Mouse (Mus musculus): Measurements from ENCODE around the gene Vmn1r67.

Vmn1r67 gene

GRCm38 (mm10) chr7:10443031-10443430 is at the start of gene Vmn1r67:
Gene Vmn1r67 (plus strand): TSS chr7:10443331.
- no peak for DNase-seq

GRCm38 (mm10) chr7:10458166-10458565 is 15.0 kb downstream of the Vmn1r67 start:
- no peak for DNase-seq

- DNase-seq = no peak
These were observed 36.7 kb downstream of the Vmn1r67 start for GRCm38 (mm10) chr7:10479813-10480212.

GRCm38 (mm10) chr7:10480588-10481233 is 37.6 kb downstream of the Vmn1r67 start:
- DNase-seq = no peak

DNA sequence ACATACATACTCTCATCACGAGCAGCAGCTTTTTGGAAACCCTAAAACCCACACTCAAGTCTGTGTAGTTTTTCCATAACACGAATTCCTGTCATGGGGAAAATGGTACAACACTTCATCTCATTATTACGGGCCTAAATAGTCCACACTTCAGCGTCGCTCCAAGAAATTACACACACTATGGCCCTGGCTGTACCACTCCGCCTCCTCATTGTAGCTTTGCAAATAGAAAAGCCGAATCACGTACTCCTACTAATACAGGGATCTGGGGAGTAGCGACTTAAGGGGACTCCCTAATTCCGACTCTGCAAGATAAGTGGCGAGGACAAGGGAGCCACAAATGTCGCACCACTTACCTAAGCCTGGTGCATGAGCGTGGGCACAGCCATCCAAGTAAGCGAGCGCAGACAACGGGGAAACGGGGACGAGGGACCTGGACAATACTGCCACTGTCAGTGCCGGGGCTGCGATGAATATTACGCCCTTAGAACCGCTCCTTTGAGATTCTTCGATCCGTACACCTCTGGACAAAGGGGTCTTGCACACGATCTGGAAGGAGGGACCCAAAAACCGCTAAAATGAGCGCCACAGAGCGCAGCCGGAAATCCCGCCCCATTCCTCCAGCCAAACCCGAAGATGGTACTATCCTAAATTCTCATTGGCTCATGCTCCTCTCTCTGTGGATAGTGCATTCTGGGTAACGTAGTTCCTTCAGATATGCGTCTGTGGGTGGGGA is 51.8 kb downstream of the Vmn1r67 start, which contains the start of gene Zik1:
Gene Zik1, minus strand, starts transcription at position 609 of the 736 bp plus-strand sequence.
- peak; percentile 55 to 76 for DNase-seq

GRCm38 (mm10) chr7:10495578-10495977 is 52.4 kb downstream of the Vmn1r67 start:
- no peak for DNase-seq
